Mouse (Mus musculus): ENCODE data around the gene Spock2.
"Not testable (repeated sequence)": the region's sequence is repeated elsewhere in the genome, so short reads cannot be mapped to it uniquely, and the experiment has no call there.

Spock2 gene

GRCm38 (mm10) chr10:60148087-60148486 is 42.1 kb downstream of the Spock2 start:
- DNase-seq (ENCODE audit: low spot score) = no peak

- DNase-seq (ENCODE audit: low spot score) = no peak
Observed at GRCm38 (mm10) chr10:60151107-60151663, 45.2 kb downstream of the Spock2 start.

GRCm38 (mm10) chr10:60156016-60156415 is 50.0 kb downstream of the Spock2 start:
- no peak for DNase-seq (ENCODE audit: low spot score)

GRCm38 (mm10) chr10:60158144-60158543 is 52.1 kb downstream of the Spock2 start:
- DNase-seq (ENCODE audit: low spot score) = no peak

GRCm38 (mm10) chr10:60161397-60161796 is 55.4 kb downstream of the Spock2 start:
- DNase-seq (ENCODE audit: low spot score) = not testable (repeated sequence)

- not testable (repeated sequence) for DNase-seq (ENCODE audit: low spot score)
Observed at GRCm38 (mm10) chr10:60162184-60162972, 56.4 kb downstream of the Spock2 start.

- DNase-seq (ENCODE audit: low spot score) = no peak
Observed at GRCm38 (mm10) chr10:60162973-60163255, 56.9 kb downstream of the Spock2 start.

GRCm38 (mm10) chr10:60164869-60165268 is 58.9 kb downstream of the Spock2 start:
- no peak for DNase-seq (ENCODE audit: low spot score)

GRCm38 (mm10) chr10:60166068-60166467 is 60.0 kb downstream of the Spock2 start:
- DNase-seq (ENCODE audit: low spot score) = no peak

- no peak for DNase-seq (ENCODE audit: low spot score)
Observed at GRCm38 (mm10) chr10:60168306-60168705, 62.3 kb downstream of the Spock2 start.

GRCm38 (mm10) chr10:60168960-60169359 is 62.9 kb downstream of the Spock2 start:
- DNase-seq (ENCODE audit: low spot score) = no peak

GRCm38 (mm10) chr10:60170326-60171089 is 64.5 kb downstream of the Spock2 start:
- no peak for DNase-seq (ENCODE audit: low spot score)

GRCm38 (mm10) chr10:60171368-60171767 is 65.3 kb downstream of the Spock2 start:
- DNase-seq (ENCODE audit: low spot score) = no peak

GRCm38 (mm10) chr10:60172306-60172705 is 66.3 kb downstream of the Spock2 start:
- DNase-seq (ENCODE audit: low spot score) = no peak

GRCm38 (mm10) chr10:60173035-60173434 is 67.0 kb downstream of the Spock2 start:
- DNase-seq (ENCODE audit: low spot score) = peak; percentile 78

- no peak for DNase-seq (ENCODE audit: low spot score)
Observed at GRCm38 (mm10) chr10:60174506-60174905, 68.5 kb downstream of the Spock2 start.

- DNase-seq (ENCODE audit: low spot score) = not testable (repeated sequence)
Observed at GRCm38 (mm10) chr10:60175306-60175705, 69.3 kb downstream of the Spock2 start.
